Mouse (Mus musculus): ENCODE measurements around the gene Spaar.

Gene Spaar

DNA sequence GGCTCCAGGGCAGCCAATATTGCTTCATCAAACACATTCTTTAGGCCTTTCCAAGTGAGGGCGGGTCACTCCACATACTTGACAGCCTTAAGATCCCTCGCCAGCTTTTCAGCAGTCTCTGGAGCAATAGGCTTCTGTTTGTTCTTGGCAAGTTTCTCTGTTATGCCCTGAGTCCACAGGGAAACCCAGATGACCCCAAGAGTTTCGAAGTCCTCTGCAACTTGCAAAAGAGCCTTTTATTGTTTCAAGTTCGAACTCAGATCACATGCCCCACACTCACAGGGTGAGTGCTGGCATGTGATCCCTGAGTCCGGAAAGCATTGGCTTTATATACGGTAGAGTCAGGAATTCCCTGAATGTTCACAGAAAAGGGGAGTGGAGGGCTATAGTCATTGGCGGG lies 69.1 kb downstream of the Spaar start:
- DNase-seq (ENCODE audit: low spot score in 2 of 2) = no peak
